Mouse (Mus musculus): Measurements from ENCODE around the gene Itsn1. TPM values are rescaled to one million over a fixed set of nuclear protein-coding genes. Genes with fewer than 3 reads are reported as not detected.

Gene Itsn1
- polyA plus RNA-seq (2015; fragmentation: Nextera tagmentation; extraction: Ambion mirVana), result 16.8 and 18.1 TPM in 2 replicates

DNA sequence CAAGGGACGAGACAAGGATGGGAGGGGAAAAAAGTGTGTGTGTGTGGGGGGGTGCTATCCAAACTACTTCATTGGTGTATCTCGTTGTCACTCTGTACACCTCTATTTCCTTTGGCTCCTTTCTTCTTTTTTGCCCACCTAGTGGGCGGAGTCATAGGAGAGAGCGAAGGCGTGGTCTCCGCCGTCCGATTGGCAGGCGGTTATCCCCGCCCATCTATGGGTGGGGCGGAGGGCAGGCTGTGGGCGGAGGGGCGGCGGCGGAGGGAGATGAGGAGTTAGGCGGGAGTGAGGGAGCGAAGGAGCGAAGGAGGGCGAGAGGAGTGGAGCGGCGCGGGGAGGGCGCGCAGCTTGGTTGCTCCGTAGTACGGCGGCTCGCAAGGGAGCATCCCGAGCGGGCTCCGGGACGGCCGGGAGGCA is at the start of gene Itsn1:
TSS of gene Itsn1 (plus strand) at position 216 of the 417 bp plus-strand sequence.
- no peaks in the 10 kb centered on the region for H3K36me3 ChIP-seq (ENCODE audit: control insufficient read depth, insufficient read depth, low read length)
- H3K9me3 ChIP-seq (replicated peaks; ENCODE audit: control insufficient read depth, low read length), result no peaks in the 10 kb centered on the region
- peak within 1 kb of the TSS; percentile 82 for H3K4me2 ChIP-seq (ENCODE audit: low read depth, low read length)
- H3K9ac ChIP-seq (ENCODE audit: low read length), result peak within 1 kb of the TSS; percentile 91
- ATAC-seq (ENCODE audit: insufficient read depth, low FRiP score), result peak; percentile 94
- WGBS, result under 1% methylated on average over 33 of the region's 33 CpGs
- H3K4me3 ChIP-seq (replicated peaks; ENCODE audit: low read length), result peak within 1 kb of the TSS; percentile 85
- peaks cover 18% of the 10 kb centered on the region for H3K4me1 ChIP-seq (ENCODE audit: control insufficient read depth, insufficient read depth, low read length)
- H3K27me3 ChIP-seq (ENCODE audit: control insufficient read depth, insufficient read depth, low read length), result no peaks in the 10 kb centered on the region
- peak within 1 kb of the TSS; percentile 92 for H3K27ac ChIP-seq (ENCODE audit: low read length)

DNA sequence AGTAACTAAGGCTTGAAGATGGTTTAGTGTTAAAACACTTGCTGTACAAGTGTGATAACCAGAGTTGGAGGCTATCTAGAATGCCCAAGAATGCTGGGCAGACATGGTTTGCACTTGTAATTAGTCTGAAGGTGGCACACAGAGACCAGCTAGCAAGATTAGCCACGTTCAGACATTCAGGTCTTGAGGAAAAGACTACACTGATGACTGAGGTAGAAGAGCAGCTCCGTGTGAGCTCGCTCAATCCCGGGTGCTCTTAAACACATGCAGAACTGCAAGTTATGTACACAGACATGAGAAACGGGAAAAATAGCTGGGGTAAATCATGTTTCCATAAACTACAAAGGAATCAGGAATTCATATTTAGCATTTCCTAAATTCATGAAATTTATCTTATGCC is 48.4 kb upstream of the Itsn1 start:
- H3K9me3 ChIP-seq (replicated peaks; ENCODE audit: control insufficient read depth, low read length), result no peaks in the 10 kb centered on the region
- no peak for ATAC-seq (ENCODE audit: insufficient read depth, low FRiP score)
- H3K4me2 ChIP-seq (ENCODE audit: low read depth, low read length), result no peak overlapping the region
- WGBS, result 74% methylated on average over 5 of the region's 5 CpGs
- H3K27me3 ChIP-seq (ENCODE audit: control insufficient read depth, insufficient read depth, low read length), result no peaks in the 10 kb centered on the region
- H3K4me1 ChIP-seq (ENCODE audit: control insufficient read depth, insufficient read depth, low read length), result no peaks in the 10 kb centered on the region
- H3K36me3 ChIP-seq (ENCODE audit: control insufficient read depth, insufficient read depth, low read length), result peaks cover 37% of the 10 kb centered on the region
- H3K27ac ChIP-seq (ENCODE audit: low read length), result no peak overlapping the region
- no peak overlapping the region for H3K9ac ChIP-seq (ENCODE audit: low read length)
- H3K4me3 ChIP-seq (replicated peaks; ENCODE audit: low read length), result no peak overlapping the region

DNA sequence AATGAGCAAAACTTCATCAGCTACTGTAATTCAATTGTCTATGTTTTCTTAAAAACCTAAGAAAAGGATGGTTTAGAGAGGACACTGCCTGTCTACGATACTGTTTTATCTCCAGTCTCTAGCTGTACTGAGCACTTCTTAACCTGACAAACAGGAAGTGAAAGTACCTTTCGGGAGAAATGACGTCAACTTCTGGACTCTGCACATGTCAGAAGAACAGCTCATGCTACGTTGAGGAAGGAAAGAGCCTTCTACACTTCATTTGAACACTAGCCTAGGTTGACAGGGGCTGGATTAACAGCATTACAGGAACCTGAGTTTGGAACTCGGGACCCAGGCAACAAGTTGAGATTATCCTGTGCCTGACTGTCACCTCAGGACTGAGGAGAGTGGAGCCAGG is 43.6 kb upstream of the Itsn1 start:
- Histone ChIP-seq H3K4me1 (ENCODE audit: control insufficient read depth, insufficient read depth, low read length) (peaks cover 13% of the 10 kb centered on the region), H3K27ac (ENCODE audit: low read length) (no peak overlapping the region), H3K9me3 (replicated peaks; ENCODE audit: control insufficient read depth, low read length) (no peaks in the 10 kb centered on the region), H3K27me3 (ENCODE audit: control insufficient read depth, insufficient read depth, low read length) (no peaks in the 10 kb centered on the region), H3K9ac (ENCODE audit: low read length) (no peak overlapping the region), H3K4me3 (replicated peaks; ENCODE audit: low read length) (no peak overlapping the region), H3K36me3 (ENCODE audit: control insufficient read depth, insufficient read depth, low read length) (peaks cover 8% of the 10 kb centered on the region; the same call in 1 of the 2 replicates), H3K4me2 (ENCODE audit: low read depth, low read length) (no peak overlapping the region)
- 75% methylated on average over 5 of the region's 5 CpGs for WGBS
- ATAC-seq (ENCODE audit: insufficient read depth, low FRiP score), result no peak

DNA sequence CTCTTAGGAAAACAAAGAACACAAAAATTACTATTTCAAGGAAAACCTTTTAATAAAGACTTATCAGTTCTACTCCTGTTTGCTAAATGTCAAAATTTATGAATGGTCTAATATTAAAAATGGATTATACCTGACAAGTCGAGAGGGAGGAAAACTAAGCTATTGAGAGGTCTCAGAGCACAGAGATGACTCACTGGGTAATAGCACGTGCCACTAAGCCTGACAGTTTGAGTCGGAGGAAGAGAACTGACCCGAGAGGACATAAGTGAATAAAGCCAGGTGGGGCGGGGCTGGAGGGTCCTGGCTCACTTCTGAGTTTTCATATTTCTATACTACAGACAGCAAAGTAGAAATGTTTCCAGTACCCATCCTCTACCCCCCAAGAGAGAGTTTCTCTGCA is 42.7 kb upstream of the Itsn1 start:
- no peak for ATAC-seq (ENCODE audit: insufficient read depth, low FRiP score)
- peaks cover 8% of the 10 kb centered on the region; the same call in 1 of the 2 replicates for H3K36me3 ChIP-seq (ENCODE audit: control insufficient read depth, insufficient read depth, low read length)
- WGBS, result 64% methylated on average over 5 of the region's 5 CpGs
- H3K27ac ChIP-seq (ENCODE audit: low read length), result no peak overlapping the region
- H3K4me3 ChIP-seq (replicated peaks; ENCODE audit: low read length), result no peak overlapping the region
- no peaks in the 10 kb centered on the region for H3K27me3 ChIP-seq (ENCODE audit: control insufficient read depth, insufficient read depth, low read length)
- H3K4me1 ChIP-seq (ENCODE audit: control insufficient read depth, insufficient read depth, low read length), result peaks cover 13% of the 10 kb centered on the region
- H3K9ac ChIP-seq (ENCODE audit: low read length), result no peak overlapping the region
- no peak overlapping the region for H3K4me2 ChIP-seq (ENCODE audit: low read depth, low read length)
- H3K9me3 ChIP-seq (replicated peaks; ENCODE audit: control insufficient read depth, low read length), result no peaks in the 10 kb centered on the region

DNA sequence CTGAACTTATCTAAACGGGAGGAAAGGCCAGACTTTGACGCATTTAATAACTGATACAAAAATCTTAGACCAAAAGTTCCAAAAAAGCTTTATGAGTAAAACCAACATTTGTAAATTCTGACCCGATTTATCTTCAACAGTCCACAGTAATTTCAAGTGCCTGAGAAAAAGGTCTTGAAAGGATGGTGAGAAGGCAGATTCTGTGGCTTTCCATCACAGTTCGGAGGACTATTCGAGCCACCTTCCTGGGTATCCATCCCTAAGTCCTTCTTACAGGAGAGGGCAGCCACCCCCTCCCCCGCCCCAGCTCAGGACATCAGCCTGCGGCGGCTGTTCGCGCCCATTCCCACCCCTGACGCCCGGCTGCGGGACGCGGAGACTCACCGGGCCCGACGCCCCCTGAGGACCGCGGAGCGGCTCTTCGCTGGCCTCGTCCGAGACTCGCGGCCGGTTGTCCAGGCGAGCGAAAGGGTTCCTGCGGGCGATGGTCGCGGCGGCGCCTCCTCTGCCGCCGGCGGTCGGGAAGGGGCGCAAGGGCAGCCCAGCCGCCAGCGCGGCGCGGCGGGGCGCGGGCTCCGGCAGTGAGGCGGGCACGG is 41.0 kb upstream of the Itsn1 start:
- Histone ChIP-seq H3K9ac (ENCODE audit: low read length) (peak overlapping the region; percentile 91), H3K36me3 (ENCODE audit: control insufficient read depth, insufficient read depth, low read length) (peaks cover 5% of the 10 kb centered on the region; the same call in 1 of the 2 replicates), H3K4me3 (replicated peaks; ENCODE audit: low read length) (peak overlapping the region; percentile 85), H3K4me2 (ENCODE audit: low read depth, low read length) (peak overlapping the region; percentile 64), H3K27ac (ENCODE audit: low read length) (peak overlapping the region; percentile 42; the same call in 1 of the 2 replicates), H3K4me1 (ENCODE audit: control insufficient read depth, insufficient read depth, low read length) (peaks cover 13% of the 10 kb centered on the region), H3K9me3 (replicated peaks; ENCODE audit: control insufficient read depth, low read length) (no peaks in the 10 kb centered on the region), H3K27me3 (ENCODE audit: control insufficient read depth, insufficient read depth, low read length) (no peaks in the 10 kb centered on the region)
- WGBS, result under 1% methylated on average over 51 of the region's 51 CpGs
- ATAC-seq (ENCODE audit: insufficient read depth, low FRiP score), result peak; percentile 42; the same call in 1 of the 2 replicates

DNA sequence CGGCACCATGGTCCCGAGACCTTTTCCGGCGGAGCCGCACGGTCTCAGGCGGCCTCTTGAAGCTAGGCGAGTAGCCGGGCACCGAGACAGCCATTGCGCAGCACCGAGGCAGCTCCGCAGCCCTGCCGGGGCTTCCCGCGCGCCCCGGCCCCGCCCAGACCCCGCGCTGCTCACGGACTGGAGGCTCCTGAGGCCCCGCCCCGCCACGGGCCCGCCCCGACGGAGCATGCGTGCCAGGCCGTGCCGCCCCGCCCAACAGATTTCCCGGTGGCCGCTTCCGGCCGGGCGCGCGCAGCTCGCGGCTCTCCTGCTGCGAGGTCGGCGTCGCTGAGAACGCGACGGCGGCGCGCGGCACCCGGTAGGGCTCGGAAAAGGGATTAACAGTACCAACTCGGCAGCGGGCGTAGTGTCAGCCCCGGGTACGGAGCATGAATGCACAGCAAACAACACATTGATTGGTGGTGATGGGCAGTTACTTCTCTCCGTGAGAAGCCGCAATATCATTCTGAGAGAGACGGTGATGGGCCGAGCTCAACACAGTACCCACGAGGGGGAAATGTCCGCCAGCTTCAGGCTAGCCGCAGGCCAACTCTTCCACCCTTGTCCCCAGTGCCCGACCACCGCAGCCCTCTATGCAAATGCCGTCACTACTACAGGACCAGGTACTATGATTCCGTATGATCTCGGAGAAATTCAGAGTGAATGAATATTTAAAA is 40.3 kb upstream of the Itsn1 start, which contains the start of gene Donson:
TSS of gene Donson (minus strand) at position 152 of the 716 bp plus-strand sequence.
- peak; percentile 99 for ATAC-seq (ENCODE audit: insufficient read depth, low FRiP score)
- under 1% methylated on average over 71 of the region's 71 CpGs for WGBS

DNA sequence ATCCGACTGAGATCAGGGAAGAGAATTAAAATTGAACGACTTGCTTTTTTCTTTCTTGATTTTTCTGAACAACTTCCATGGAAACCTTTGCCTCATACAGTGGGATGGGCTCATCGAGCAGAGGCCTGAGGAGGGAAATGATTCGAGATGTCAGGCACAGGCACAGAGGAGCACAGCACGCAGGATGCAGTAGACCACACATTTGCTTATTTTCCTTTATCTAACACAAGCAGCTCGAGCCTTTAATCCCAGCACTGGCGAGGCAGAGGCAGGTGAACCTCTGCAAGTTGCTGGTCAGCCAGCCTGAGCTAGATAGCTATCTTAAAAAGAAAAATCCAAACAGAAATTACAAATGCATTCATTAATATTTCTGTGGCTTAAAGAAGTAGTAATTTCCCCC is 39.3 kb upstream of the Itsn1 start:
- no peak for ATAC-seq (ENCODE audit: insufficient read depth, low FRiP score)
- no peaks in the 10 kb centered on the region for H3K9me3 ChIP-seq (replicated peaks; ENCODE audit: control insufficient read depth, low read length)
- peak overlapping the region; percentile 2; the same call in 1 of the 2 replicates for H3K4me2 ChIP-seq (ENCODE audit: low read depth, low read length)
- H3K4me1 ChIP-seq (ENCODE audit: control insufficient read depth, insufficient read depth, low read length), result peaks cover 13% of the 10 kb centered on the region
- 39% methylated on average over 7 of the region's 7 CpGs for WGBS
- H3K4me3 ChIP-seq (replicated peaks; ENCODE audit: low read length), result no peak overlapping the region
- H3K27me3 ChIP-seq (ENCODE audit: control insufficient read depth, insufficient read depth, low read length), result no peaks in the 10 kb centered on the region
- H3K27ac ChIP-seq (ENCODE audit: low read length), result no peak overlapping the region
- H3K9ac ChIP-seq (ENCODE audit: low read length), result peak overlapping the region; percentile 46
- no peaks in the 10 kb centered on the region for H3K36me3 ChIP-seq (ENCODE audit: control insufficient read depth, insufficient read depth, low read length)

More for the DNA sequence above, 40.3 kb upstream of the Itsn1 start, which contains the start of gene Donson:
- Histone ChIP-seq H3K27ac (ENCODE audit: low read length) (peak within 1 kb of the TSS; percentile 70), H3K27me3 (ENCODE audit: control insufficient read depth, insufficient read depth, low read length) (no peaks in the 10 kb centered on the region), H3K4me2 (ENCODE audit: low read depth, low read length) (peak within 1 kb of the TSS; percentile 64), H3K9ac (ENCODE audit: low read length) (peak within 1 kb of the TSS; percentile 91), H3K36me3 (ENCODE audit: control insufficient read depth, insufficient read depth, low read length) (peaks cover 5% of the 10 kb centered on the region; the same call in 1 of the 2 replicates), H3K4me1 (ENCODE audit: control insufficient read depth, insufficient read depth, low read length) (peaks cover 13% of the 10 kb centered on the region), H3K9me3 (replicated peaks; ENCODE audit: control insufficient read depth, low read length) (no peaks in the 10 kb centered on the region), H3K4me3 (replicated peaks; ENCODE audit: low read length) (peak within 1 kb of the TSS; percentile 85)

DNA sequence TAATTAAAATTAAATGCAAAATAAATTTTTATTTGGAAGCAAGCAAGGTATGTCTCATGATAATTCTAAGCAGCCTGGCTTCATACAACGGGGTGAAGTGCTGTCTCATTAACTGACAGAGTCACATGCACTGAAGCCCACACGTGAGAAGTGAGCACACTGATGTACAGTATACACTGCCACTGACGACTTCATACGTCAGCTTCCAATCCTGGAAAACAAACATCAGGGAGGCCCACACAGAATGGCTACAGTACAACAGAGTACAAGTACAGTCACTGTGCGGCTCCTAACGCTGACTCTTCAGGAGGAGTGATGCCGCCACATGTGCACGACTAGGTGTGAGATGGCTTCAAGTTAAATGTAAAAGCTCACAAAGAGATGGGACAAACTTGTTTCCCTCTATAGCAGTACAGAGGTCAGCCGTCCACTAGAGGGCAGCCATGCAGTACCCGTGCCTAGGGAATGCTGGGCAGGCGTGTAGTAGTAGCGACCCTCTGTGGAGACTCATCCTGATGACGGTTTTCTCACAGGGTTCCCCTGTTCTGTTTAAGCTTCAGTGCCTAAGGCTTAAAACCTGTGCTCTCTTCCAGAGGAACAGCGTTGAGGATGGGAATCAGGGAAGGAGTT is 34.5 kb upstream of the Itsn1 start:
- Histone ChIP-seq H3K4me1 (ENCODE audit: control insufficient read depth, insufficient read depth, low read length) (peaks cover 3% of the 10 kb centered on the region; the same call in 1 of the 2 replicates), H3K36me3 (ENCODE audit: control insufficient read depth, insufficient read depth, low read length) (peaks cover 9% of the 10 kb centered on the region), H3K9me3 (replicated peaks; ENCODE audit: control insufficient read depth, low read length) (no peaks in the 10 kb centered on the region), H3K27me3 (ENCODE audit: control insufficient read depth, insufficient read depth, low read length) (no peaks in the 10 kb centered on the region), H3K27ac (ENCODE audit: low read length) (0 out of 2 replicates have a peak overlapping the region, but pooled peaks have one; percentile 19), H3K4me2 (ENCODE audit: low read depth, low read length) (no peak overlapping the region), H3K9ac (ENCODE audit: low read length) (no peak overlapping the region), H3K4me3 (replicated peaks; ENCODE audit: low read length) (no peak overlapping the region)
- 28% methylated on average over 14 of the region's 14 CpGs for WGBS
- ATAC-seq (ENCODE audit: insufficient read depth, low FRiP score), result peak; percentile 92
